Mouse (Mus musculus) embryonic facial prominence, embryonic 13.5 days (tissue): ENCODE measurements around the gene Zbtb42. TPM values are rescaled to one million over a fixed set of nuclear protein-coding genes. Genes with fewer than 3 reads are reported as not detected.

ENCODE experiments used
- ATAC-seq: fragments of 200-750 bp; cut with Nextera tagmentation; 2 replicates; pipeline ENCODE4 v1.8.0; 2017; ENCODE audit warnings: low read depth; ENCODE audit not compliant: insufficient number of reproducible peaks, insufficient read depth, low FRiP score, low TSS enrichment
- H3K27ac ChIP-seq: fragments of 300-500 bp; sonication (generic); 2 replicates; pipeline ENCODE4 v1.5.1; 2015; ENCODE audit warnings: moderate library complexity, mild to moderate bottlenecking, inconsistent platforms
- H3K27me3 ChIP-seq: fragments of 300-500 bp; sonication (generic); 2 replicates; pipeline ENCODE4 v1.6.1; 2015; ENCODE audit warnings: mild to moderate bottlenecking, inconsistent platforms
- H3K36me3 ChIP-seq: fragments of 300-500 bp; sonication (generic); 2 replicates; pipeline ENCODE4 v1.6.1; 2015; ENCODE audit warnings: mild to moderate bottlenecking, inconsistent platforms
- H3K4me1 ChIP-seq: fragments of 300-500 bp; sonication (generic); 2 replicates; pipeline ENCODE4 v1.6.1; 2015; ENCODE audit warnings: inconsistent platforms
- H3K4me2 ChIP-seq: fragments of 300-500 bp; sonication (generic); 2 replicates; pipeline ENCODE4 v1.6.1; 2015; ENCODE audit warnings: moderate library complexity, mild to moderate bottlenecking, inconsistent platforms
- H3K4me3 ChIP-seq: fragments of 300-500 bp; sonication (generic); 2 replicates; pipeline ENCODE4 v1.5.1; 2015; ENCODE audit warnings: mild to moderate bottlenecking, inconsistent platforms
- H3K9ac ChIP-seq: fragments of 300-500 bp; sonication (generic); 2 replicates; pipeline ENCODE4 v1.6.1; 2015; ENCODE audit warnings: mild to moderate bottlenecking, inconsistent platforms
- H3K9me3 ChIP-seq: fragments of 300-500 bp; sonication (generic); 2 replicates; pipeline ENCODE4 v1.6.1; 2016; ENCODE audit warnings: inconsistent platforms
- WGBS: fragments of 180-500 bp; shearing (Covaris S2); methylation state at CpG from one replicate; pipeline ENCODE4 v1.1.7; 2015; ENCODE audit warnings: mixed read lengths; 5-methylcytosine and 5-hydroxymethylcytosine counted together
- microRNA-seq: library from miRNA; unstranded; fragments of <30 nt; microRNA quantifications from one replicate; pipeline ENCODE4, GENCODE M21; 2016
- polyA plus RNA-seq: library from polyadenylated mRNA; unstranded; fragments of >200 nt; fragmentation: Nextera tagmentation; extraction: Ambion mirVana; gene quantifications from 2 replicates; pipeline ENCODE4 v1.2.1, GENCODE M21; 2015

Zbtb42 gene
- polyA plus RNA-seq, 1 experiment from 2014 or later: 2.3 TPM

GRCm38 (mm10) chr12:112721424-112722239 lies 43.0 kb downstream of the Zbtb42 start:
- Histone ChIP-seq H3K4me1 (peaks cover 37% of the 10 kb centered on the region), H3K9ac (peak overlapping the region; percentile 89), H3K9me3 (no peaks in the 10 kb centered on the region), H3K4me2 (peak overlapping the region; percentile 89), H3K27me3 (peaks cover 19% of the 10 kb centered on the region), H3K4me3 (peak overlapping the region; percentile 92), H3K27ac (peak overlapping the region; percentile 87), H3K36me3 (peaks cover 11% of the 10 kb centered on the region)
- 2% methylated on average over 45 of the region's 69 CpGs for WGBS
- peak; percentile 52 for ATAC-seq

GRCm38 (mm10) chr12:112722240-112723027 lies 43.8 kb downstream of the Zbtb42 start:
- peaks cover 19% of the 10 kb centered on the region for H3K27me3 ChIP-seq
- peaks cover 19% of the 10 kb centered on the region for H3K36me3 ChIP-seq
- H3K4me2 ChIP-seq: peak overlapping the region; percentile 89
- under 1% methylated on average over 62 of the region's 75 CpGs for WGBS
- peak; percentile 45 for ATAC-seq
- no peaks in the 10 kb centered on the region for H3K9me3 ChIP-seq
- H3K9ac ChIP-seq: peak overlapping the region; percentile 89
- peak overlapping the region; percentile 87; the same call in 1 of the 2 replicates for H3K27ac ChIP-seq
- H3K4me3 ChIP-seq: peak overlapping the region; percentile 92
- peaks cover 37% of the 10 kb centered on the region for H3K4me1 ChIP-seq

GRCm38 (mm10) chr12:112723028-112723330 lies 44.4 kb downstream of the Zbtb42 start:
- ATAC-seq: no peak
- Histone ChIP-seq H3K9ac (peak overlapping the region; percentile 89), H3K27ac (peak overlapping the region; percentile 87; the same call in 1 of the 2 replicates), H3K4me1 (peaks cover 37% of the 10 kb centered on the region), H3K9me3 (no peaks in the 10 kb centered on the region), H3K27me3 (peaks cover 19% of the 10 kb centered on the region), H3K4me2 (peak overlapping the region; percentile 89), H3K36me3 (peaks cover 20% of the 10 kb centered on the region), H3K4me3 (peak overlapping the region; percentile 92)
- 11% methylated on average over 5 of the region's 5 CpGs for WGBS

- Histone ChIP-seq H3K4me2 (peak overlapping the region; percentile 89), H3K4me1 (peaks cover 37% of the 10 kb centered on the region), H3K27ac (no peak overlapping the region), H3K9me3 (no peaks in the 10 kb centered on the region), H3K36me3 (peaks cover 23% of the 10 kb centered on the region), H3K9ac (peak overlapping the region; percentile 89), H3K4me3 (peak overlapping the region; percentile 92), H3K27me3 (peaks cover 19% of the 10 kb centered on the region)
- ATAC-seq: no peak
- WGBS: 87% methylated on average over 6 of the region's 6 CpGs
Measured at GRCm38 (mm10) chr12:112723445-112723844, 44.8 kb downstream of the Zbtb42 start.

- no peak for ATAC-seq
- no peak overlapping the region for H3K9ac ChIP-seq
- no peak overlapping the region for H3K27ac ChIP-seq
- peaks cover 19% of the 10 kb centered on the region for H3K27me3 ChIP-seq
- H3K4me2 ChIP-seq: 0 out of 2 replicates have a peak overlapping the region, but pooled peaks have one; percentile 89
- peaks cover 37% of the 10 kb centered on the region for H3K4me1 ChIP-seq
- H3K9me3 ChIP-seq: no peaks in the 10 kb centered on the region
- peaks cover 24% of the 10 kb centered on the region for H3K36me3 ChIP-seq
- 72% methylated on average over 11 of the region's 11 CpGs for WGBS
- H3K4me3 ChIP-seq: peak overlapping the region; percentile 92; the same call in 1 of the 2 replicates
Measured at GRCm38 (mm10) chr12:112724077-112724805, 45.6 kb downstream of the Zbtb42 start.

GRCm38 (mm10) chr12:112727801-112728200 lies 49.2 kb downstream of the Zbtb42 start:
- Histone ChIP-seq H3K4me3 (no peak overlapping the region), H3K27me3 (no peaks in the 10 kb centered on the region), H3K4me2 (no peak overlapping the region), H3K27ac (no peak overlapping the region), H3K36me3 (peaks cover 58% of the 10 kb centered on the region), H3K4me1 (peaks cover 19% of the 10 kb centered on the region), H3K9ac (no peak overlapping the region), H3K9me3 (no peaks in the 10 kb centered on the region)
- 79% methylated on average over 8 of the region's 8 CpGs for WGBS
- ATAC-seq: no peak

- no peak overlapping the region for H3K4me2 ChIP-seq
- H3K4me1 ChIP-seq: no peaks in the 10 kb centered on the region
- H3K4me3 ChIP-seq: no peak overlapping the region
- ATAC-seq: no peak
- no peak overlapping the region for H3K9ac ChIP-seq
- H3K27me3 ChIP-seq: no peaks in the 10 kb centered on the region
- no peak overlapping the region for H3K27ac ChIP-seq
- no peaks in the 10 kb centered on the region for H3K9me3 ChIP-seq
- 80% methylated on average over 14 of the region's 14 CpGs for WGBS
- H3K36me3 ChIP-seq: peaks cover 81% of the 10 kb centered on the region
Measured at GRCm38 (mm10) chr12:112730808-112731207, 52.2 kb downstream of the Zbtb42 start.

Small RNA genes lying within 50 kb of the gene (microRNA-seq; reads per million reads assigned to microRNA genes)
- gene Mir6939: not detected

Other genes with a start within 250 kb of the Zbtb42 start
- gene A530016L24Rik, start 189.4 kb upstream of the Zbtb42 start, polyA plus RNA-seq: 0.10 and 0.12 TPM in 2 replicates
- 0.92 and 1.0 TPM in 2 replicates for gene Tmem179, start 162.1 kb upstream of the Zbtb42 start, polyA plus RNA-seq
- gene Inf2, start 90.0 kb upstream of the Zbtb42 start, polyA plus RNA-seq: 4.8 and 7.3 TPM in 2 replicates
- gene Adssl1, start 58.8 kb upstream of the Zbtb42 start, polyA plus RNA-seq: 4.3 and 4.4 TPM in 2 replicates
- 249 and 252 TPM in 2 replicates for gene Siva1, start 34.1 kb upstream of the Zbtb42 start, polyA plus RNA-seq
- gene Akt1, start 3.9 kb upstream of the Zbtb42 start, polyA plus RNA-seq: 49.7 and 60.0 TPM in 2 replicates
- 13.8 and 16.7 TPM in 2 replicates for gene Cep170b, start 41.6 kb downstream of the Zbtb42 start, polyA plus RNA-seq
- 6.1 and 7.3 TPM in 2 replicates for gene Pld4, start 81.8 kb downstream of the Zbtb42 start, polyA plus RNA-seq
- gene Ahnak2, start 123.8 kb downstream of the Zbtb42 start, polyA plus RNA-seq: 0.95 and 1.2 TPM in 2 replicates
- 8.3 and 9.8 TPM in 2 replicates for gene Clba1, start 130.1 kb downstream of the Zbtb42 start, polyA plus RNA-seq
- 139 and 147 TPM in 2 replicates for gene Cdca4, start 150.6 kb downstream of the Zbtb42 start, polyA plus RNA-seq
- gene Gpr132, start 189.4 kb downstream of the Zbtb42 start, polyA plus RNA-seq: 0.17 TPM in 1 of 2 replicates, not detected in the other